Mouse (Mus musculus) CH12.LX (cell line): ENCODE results near the gene Psmd11. TPM values are rescaled to one million over a fixed set of nuclear protein-coding genes. Genes with fewer than 3 reads are reported as not detected.

Experiments
- polyA plus RNA-seq: library from polyadenylated mRNA; unstranded; fragments of >175 nt; gene quantifications from 2 replicates; pipeline ENCODE4 v1.2.1, GENCODE M21; 2012; ENCODE audit warnings: low read depth; ENCODE audit not compliant: insufficient read length
- total RNA-seq, 2 experiments: library from RNA; depleted of rRNA; stranded (reverse); fragments of 300-350 nt in 1 of 2; fragments of >200 nt in 1 of 2; gene quantifications; 2 replicates each; pipeline ENCODE4 v1.2.3; 2012 to 2014

The Psmd11 gene
- total and polyA plus RNA-seq, 3 experiments = 116 to 191 (median 141) TPM

Other genes starting within 250 kb of the Psmd11 start
- gene Rnf135, start 244.8 kb upstream of the Psmd11 start, total RNA-seq (2012; rRNA removed) = 11.7 and 12.4 TPM in 2 replicates
- 10.9 and 11.1 TPM in 2 replicates for gene Rnf135, start 244.8 kb upstream of the Psmd11 start, total RNA-seq (2014; rRNA removed)
- 9.6 and 11.3 TPM in 2 replicates for gene Rnf135, start 244.8 kb upstream of the Psmd11 start, polyA plus RNA-seq
- 33.1 and 36.3 TPM in 2 replicates for gene Rhot1, start 219.6 kb upstream of the Psmd11 start, total RNA-seq (2012; rRNA removed)
- 73.3 and 83.5 TPM in 2 replicates for gene Rhot1, start 219.6 kb upstream of the Psmd11 start, total RNA-seq (2014; rRNA removed)
- 55.3 and 61.0 TPM in 2 replicates for gene Rhot1, start 219.6 kb upstream of the Psmd11 start, polyA plus RNA-seq
- 0.88 and 1.4 TPM in 2 replicates for gene Rhbdl3, start 127.7 kb upstream of the Psmd11 start, total RNA-seq (2012; rRNA removed)
- gene Rhbdl3, start 127.7 kb upstream of the Psmd11 start, total RNA-seq (2014; rRNA removed) = 0.34 and 0.46 TPM in 2 replicates
- gene Rhbdl3, start 127.7 kb upstream of the Psmd11 start, polyA plus RNA-seq = 0.46 and 0.70 TPM in 2 replicates
- gene 5730455P16Rik, start 50.6 kb upstream of the Psmd11 start, total RNA-seq (2012; rRNA removed) = 11.5 and 12.7 TPM in 2 replicates
- gene 5730455P16Rik, start 50.6 kb upstream of the Psmd11 start, total RNA-seq (2014; rRNA removed) = 19.7 and 22.2 TPM in 2 replicates
- gene 5730455P16Rik, start 50.6 kb upstream of the Psmd11 start, polyA plus RNA-seq = 15.0 and 19.4 TPM in 2 replicates
- 137 and 185 TPM in 2 replicates for gene Zfp207, start 45.3 kb upstream of the Psmd11 start, total RNA-seq (2012; rRNA removed)
- gene Zfp207, start 45.3 kb upstream of the Psmd11 start, total RNA-seq (2014; rRNA removed) = 296 and 345 TPM in 2 replicates
- 196 and 231 TPM in 2 replicates for gene Zfp207, start 45.3 kb upstream of the Psmd11 start, polyA plus RNA-seq
- 12.7 and 23.3 TPM in 2 replicates for gene Cdk5r1, start 48.4 kb downstream of the Psmd11 start, total RNA-seq (2012; rRNA removed)
- 2.6 and 2.8 TPM in 2 replicates for gene Cdk5r1, start 48.4 kb downstream of the Psmd11 start, total RNA-seq (2014; rRNA removed)
- 2.7 and 3.5 TPM in 2 replicates for gene Cdk5r1, start 48.4 kb downstream of the Psmd11 start, polyA plus RNA-seq